Mouse (Mus musculus) heart, embryonic 12.5 days (tissue): ENCODE results near the gene Noct. TPM values are rescaled to one million over a fixed set of nuclear protein-coding genes. Genes with fewer than 3 reads are reported as not detected.

Experiments used
- ATAC-seq: fragments of 200-750 bp; cut with Nextera tagmentation; 2 replicates; pipeline ENCODE4 v1.8.0; 2017; ENCODE audit warnings: moderate TSS enrichment, moderate library complexity; ENCODE audit not compliant: insufficient number of reproducible peaks, low FRiP score
- H3K27ac ChIP-seq: fragments of 300-500 bp; sonication (generic); 2 replicates; pipeline ENCODE4 v1.5.1; 2016; ENCODE audit warnings: mild to moderate bottlenecking, moderate library complexity; ENCODE audit not compliant: poor library complexity, severe bottlenecking
- H3K27me3 ChIP-seq: fragments of 300-500 bp; sonication (generic); replicated peaks from 2 replicates; pipeline ENCODE4 v1.6.1; 2016; ENCODE audit warnings: mild to moderate bottlenecking, moderate library complexity
- H3K36me3 ChIP-seq: fragments of 300-500 bp; sonication (generic); 2 replicates; pipeline ENCODE4 v1.6.1; 2016; ENCODE audit warnings: mild to moderate bottlenecking, moderate library complexity
- H3K4me1 ChIP-seq: fragments of 300-500 bp; sonication (generic); replicated peaks from 2 replicates; pipeline ENCODE4 v1.6.1; 2016; ENCODE audit warnings: mild to moderate bottlenecking
- H3K4me2 ChIP-seq: fragments of 300-500 bp; sonication (generic); 2 replicates; pipeline ENCODE4 v1.6.1; 2016; ENCODE audit warnings: mild to moderate bottlenecking, moderate library complexity
- H3K4me3 ChIP-seq: fragments of 300-500 bp; sonication (generic); 2 replicates; pipeline ENCODE4 v1.5.1; 2016; ENCODE audit warnings: mild to moderate bottlenecking
- H3K9ac ChIP-seq: fragments of 300-500 bp; sonication (generic); 2 replicates; pipeline ENCODE4 v1.6.1; 2016; ENCODE audit warnings: mild to moderate bottlenecking, moderate library complexity
- H3K9me3 ChIP-seq: fragments of 300-500 bp; sonication (generic); replicated peaks from 2 replicates; pipeline ENCODE4 v1.6.1; 2016; ENCODE audit warnings: mild to moderate bottlenecking, moderate library complexity
- WGBS: fragments of 180-500 bp; shearing (Covaris S2); methylation state at CpG from one replicate; pipeline ENCODE4 v1.1.7; 2016; 5-methylcytosine and 5-hydroxymethylcytosine counted together
- polyA plus RNA-seq: library from polyadenylated mRNA; unstranded; fragments of >200 nt; fragmentation: Nextera tagmentation; extraction: Ambion mirVana; gene quantifications from 2 replicates; pipeline ENCODE4 v1.2.1, GENCODE M21; 2016

Gene Noct
- polyA plus RNA-seq, 1 experiment from 2014 or later = 12.4 TPM

- 23% methylated on average over 8 of the region's 8 CpGs for WGBS
- no peaks in the 10 kb centered on the region for H3K9me3 ChIP-seq
- H3K4me3 ChIP-seq = peak overlapping the region; percentile 35
- no peaks in the 10 kb centered on the region for H3K27me3 ChIP-seq
- peak; percentile 61; the same call in 1 of the 2 replicates for ATAC-seq
- peaks cover 8% of the 10 kb centered on the region for H3K4me1 ChIP-seq
- H3K9ac ChIP-seq = no peak overlapping the region
- H3K27ac ChIP-seq = no peak overlapping the region
- no peaks in the 10 kb centered on the region for H3K36me3 ChIP-seq
- H3K4me2 ChIP-seq = peak overlapping the region; percentile 62
Observed at GRCm38 (mm10) chr3:51195736-51196135, 28.5 kb upstream of the Noct start.

- Histone ChIP-seq H3K4me1 (peaks cover 8% of the 10 kb centered on the region), H3K4me3 (no peak overlapping the region), H3K4me2 (no peak overlapping the region), H3K36me3 (no peaks in the 10 kb centered on the region), H3K9ac (no peak overlapping the region), H3K27me3 (no peaks in the 10 kb centered on the region), H3K9me3 (no peaks in the 10 kb centered on the region), H3K27ac (no peak overlapping the region)
- no peak for ATAC-seq
- 82% methylated on average over 3 of the region's 3 CpGs for WGBS
Observed at GRCm38 (mm10) chr3:51196724-51197111, 27.5 kb upstream of the Noct start.

GRCm38 (mm10) chr3:51197112-51197731 is 27.0 kb upstream of the Noct start:
- no peaks in the 10 kb centered on the region for H3K9me3 ChIP-seq
- ATAC-seq = no peak
- no peak overlapping the region for H3K27ac ChIP-seq
- H3K4me3 ChIP-seq = no peak overlapping the region
- WGBS = 69% methylated on average over 9 of the region's 9 CpGs
- no peak overlapping the region for H3K4me2 ChIP-seq
- peaks cover 8% of the 10 kb centered on the region for H3K4me1 ChIP-seq
- no peak overlapping the region for H3K9ac ChIP-seq
- no peaks in the 10 kb centered on the region for H3K36me3 ChIP-seq
- H3K27me3 ChIP-seq = no peaks in the 10 kb centered on the region

GRCm38 (mm10) chr3:51198291-51198690 is 26.0 kb upstream of the Noct start:
- Histone ChIP-seq H3K9me3 (no peaks in the 10 kb centered on the region), H3K4me3 (no peak overlapping the region), H3K27me3 (no peaks in the 10 kb centered on the region), H3K9ac (no peak overlapping the region), H3K4me2 (no peak overlapping the region), H3K27ac (no peak overlapping the region), H3K4me1 (peaks cover 12% of the 10 kb centered on the region), H3K36me3 (no peaks in the 10 kb centered on the region)
- no peak for ATAC-seq
- 76% methylated on average over 1 of the region's 1 CpGs for WGBS

GRCm38 (mm10) chr3:51199130-51199529 is 25.1 kb upstream of the Noct start:
- Histone ChIP-seq H3K4me2 (no peak overlapping the region), H3K4me1 (peaks cover 12% of the 10 kb centered on the region), H3K9me3 (no peaks in the 10 kb centered on the region), H3K9ac (no peak overlapping the region), H3K27me3 (no peaks in the 10 kb centered on the region), H3K27ac (no peak overlapping the region), H3K4me3 (no peak overlapping the region), H3K36me3 (no peaks in the 10 kb centered on the region)
- 45% methylated on average over 6 of the region's 6 CpGs for WGBS
- 0 out of 2 replicates have a peak, but pooled peaks have one; percentile 37 for ATAC-seq

GRCm38 (mm10) chr3:51200311-51200710 is 23.9 kb upstream of the Noct start:
- no peaks in the 10 kb centered on the region for H3K27me3 ChIP-seq
- WGBS = 96% methylated on average over 4 of the region's 4 CpGs
- no peak overlapping the region for H3K4me3 ChIP-seq
- 0 out of 2 replicates have a peak, but pooled peaks cover 4% of the 10 kb centered on the region for H3K4me1 ChIP-seq
- no peak overlapping the region for H3K4me2 ChIP-seq
- H3K9me3 ChIP-seq = peaks cover 6% of the 10 kb centered on the region; the same call in 1 of the 2 replicates
- no peak overlapping the region for H3K27ac ChIP-seq
- no peak overlapping the region for H3K9ac ChIP-seq
- no peaks in the 10 kb centered on the region for H3K36me3 ChIP-seq
- no peak for ATAC-seq

GRCm38 (mm10) chr3:51200894-51201293 is 23.4 kb upstream of the Noct start:
- Histone ChIP-seq H3K27ac (no peak overlapping the region), H3K4me1 (0 out of 2 replicates have a peak, but pooled peaks cover 4% of the 10 kb centered on the region), H3K9ac (no peak overlapping the region), H3K4me3 (no peak overlapping the region), H3K4me2 (no peak overlapping the region), H3K9me3 (peaks cover 6% of the 10 kb centered on the region; the same call in 1 of the 2 replicates), H3K36me3 (no peaks in the 10 kb centered on the region), H3K27me3 (no peaks in the 10 kb centered on the region)
- ATAC-seq = no peak
- WGBS = 80% methylated on average over 7 of the region's 7 CpGs

- WGBS = 72% methylated on average over 9 of the region's 9 CpGs
- Histone ChIP-seq H3K27ac (no peak overlapping the region), H3K36me3 (no peaks in the 10 kb centered on the region), H3K4me1 (0 out of 2 replicates have a peak, but pooled peaks cover 4% of the 10 kb centered on the region), H3K9ac (no peak overlapping the region), H3K9me3 (peaks cover 6% of the 10 kb centered on the region; the same call in 1 of the 2 replicates), H3K27me3 (no peaks in the 10 kb centered on the region), H3K4me3 (no peak overlapping the region), H3K4me2 (no peak overlapping the region)
- no peak for ATAC-seq
Observed at GRCm38 (mm10) chr3:51201986-51202385, 22.3 kb upstream of the Noct start.

GRCm38 (mm10) chr3:51202491-51202987 is 21.7 kb upstream of the Noct start:
- Histone ChIP-seq H3K4me3 (no peak overlapping the region), H3K9ac (no peak overlapping the region), H3K4me1 (peaks cover 5% of the 10 kb centered on the region; the same call in 1 of the 2 replicates), H3K4me2 (no peak overlapping the region), H3K27ac (no peak overlapping the region), H3K36me3 (no peaks in the 10 kb centered on the region), H3K9me3 (peaks cover 6% of the 10 kb centered on the region; the same call in 1 of the 2 replicates), H3K27me3 (no peaks in the 10 kb centered on the region)
- no peak for ATAC-seq
- 69% methylated on average over 8 of the region's 8 CpGs for WGBS

- WGBS = 92% methylated on average over 6 of the region's 6 CpGs
- Histone ChIP-seq H3K27me3 (no peaks in the 10 kb centered on the region), H3K9me3 (peaks cover 6% of the 10 kb centered on the region; the same call in 1 of the 2 replicates), H3K36me3 (no peaks in the 10 kb centered on the region), H3K4me1 (peaks cover 19% of the 10 kb centered on the region), H3K4me2 (no peak overlapping the region), H3K27ac (no peak overlapping the region), H3K9ac (no peak overlapping the region), H3K4me3 (no peak overlapping the region)
- ATAC-seq = no peak
Observed at GRCm38 (mm10) chr3:51203906-51204305, 20.3 kb upstream of the Noct start.

- peaks cover 6% of the 10 kb centered on the region; the same call in 1 of the 2 replicates for H3K9me3 ChIP-seq
- H3K9ac ChIP-seq = no peak overlapping the region
- no peak overlapping the region for H3K4me2 ChIP-seq
- no peak overlapping the region for H3K27ac ChIP-seq
- H3K4me1 ChIP-seq = peaks cover 19% of the 10 kb centered on the region
- no peaks in the 10 kb centered on the region for H3K36me3 ChIP-seq
- H3K27me3 ChIP-seq = no peaks in the 10 kb centered on the region
- WGBS = 85% methylated on average over 5 of the region's 5 CpGs
- H3K4me3 ChIP-seq = no peak overlapping the region
- ATAC-seq = no peak
Observed at GRCm38 (mm10) chr3:51204441-51204840, 19.8 kb upstream of the Noct start.
